In the genomic region with DNA sequence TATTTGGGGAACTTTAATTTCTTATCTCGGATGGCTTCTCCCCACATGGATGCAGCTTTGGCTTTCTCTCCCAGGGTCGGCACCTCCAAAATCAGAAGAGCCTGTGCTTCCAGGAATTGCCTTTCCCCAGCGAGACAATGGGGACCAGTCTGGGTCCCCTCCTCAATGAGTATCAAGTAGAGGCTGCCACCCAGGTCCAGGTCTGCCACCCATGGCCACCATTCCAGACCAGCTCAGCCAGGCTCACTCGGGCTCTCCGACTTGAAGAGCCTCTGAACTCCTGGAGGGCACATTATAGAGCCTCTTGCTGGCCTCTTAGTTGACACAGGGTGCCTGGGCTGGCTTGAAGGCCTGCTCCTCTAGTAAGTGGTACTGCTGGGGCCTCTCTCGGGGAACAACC, we compare ENCODE assay signal across 20 mouse cellular contexts. TPM values are rescaled to one million over a fixed set of nuclear protein-coding genes. Genes with fewer than 3 reads are reported as not detected.
"Had no signal": no experiment of that assay in that cellular context is flagged by ENCODE, and none has a peak within 500 bp of the region (broad histone marks: within the 10 kb centered on the region; RNA-seq: fewer than 3 reads in every experiment).

No protein-coding gene starts in this region.

- H3K4me2 ChIP-seq: liver, embryonic 13.5 days; liver, embryonic 15.5 days; midbrain, embryonic 11.5 days; midbrain, embryonic 13.5 days; midbrain, embryonic 15.5 days; neural tube, embryonic 12.5 days; stomach, embryonic 15.5 days had no signal

- H3K9me3 ChIP-seq: liver, embryonic 13.5 days; liver, embryonic 15.5 days; megakaryocyte, embryonic 14.5 days; midbrain, embryonic 13.5 days; midbrain, embryonic 15.5 days; neural tube, embryonic 12.5 days; stomach, embryonic 15.5 days had no signal

- DNase-seq: liver, embryonic 13.5 days; liver, postnatal 0 days; right cerebral cortex, postnatal 14 days; thymus, adult 2 months; thymus, postnatal 25 days; thymus, postnatal 4 days had no signal

- H3K9ac ChIP-seq: liver, embryonic 13.5 days; liver, embryonic 15.5 days; liver, postnatal 0 days; midbrain, embryonic 13.5 days; midbrain, embryonic 15.5 days; neural tube, embryonic 12.5 days; stomach, embryonic 15.5 days had no signal

- ATAC-seq: liver, postnatal 0 days; midbrain, embryonic 13.5 days; midbrain, embryonic 15.5 days had no signal

- H3K27ac ChIP-seq: liver, embryonic 13.5 days; liver, embryonic 15.5 days; macrophage; midbrain, embryonic 13.5 days; midbrain, embryonic 15.5 days; neural tube, embryonic 12.5 days; stomach, embryonic 15.5 days had no signal

- H3K27me3 ChIP-seq: liver, embryonic 13.5 days; liver, embryonic 15.5 days; megakaryocyte, embryonic 14.5 days; midbrain, embryonic 13.5 days; midbrain, embryonic 15.5 days; neural tube, embryonic 12.5 days; stomach, embryonic 15.5 days had no signal

- H3K36me3 ChIP-seq: liver, embryonic 13.5 days; liver, embryonic 15.5 days; midbrain, embryonic 13.5 days; midbrain, embryonic 15.5 days; neural tube, embryonic 12.5 days; stomach, embryonic 15.5 days had no signal

- H3K4me3 ChIP-seq: liver, embryonic 13.5 days; liver, embryonic 15.5 days; megakaryocyte, embryonic 14.5 days; midbrain, embryonic 13.5 days; midbrain, embryonic 15.5 days; neural tube, embryonic 12.5 days; stomach, embryonic 15.5 days had no signal

RNA-seq across cellular contexts. Expression of a gene that starts 8.4 kb away (rescaled TPM):
- total RNA-seq: megakaryocyte progenitor cell, adult 5-6 weeks; monocyte, adult 5-6 weeks; neutrophil, adult 5-6 weeks had no signal
- polyA plus RNA-seq: liver, embryonic 13.5 days; liver, postnatal 0 days; midbrain, embryonic 11.5 days; midbrain, embryonic 13.5 days; neural tube, embryonic 12.5 days; neural tube, embryonic 14.5 days; spleen, adult 2 months; stomach, embryonic 15.5 days; stomach, postnatal 0 days had no signal
